Mouse (Mus musculus) G1E (cell line): ENCODE data around the gene Tbc1d9.

Experiments used
- CTCF ChIP-seq: IDR thresholded peaks from 2 replicates; pipeline ENCODE4 v1.5.1; 2012; ENCODE audit warnings: low read depth, low read length, inconsistent platforms, mixed read lengths
- GATA1 ChIP-seq: IDR thresholded peaks from 2 replicates; pipeline ENCODE4 v1.6.1; 2012; ENCODE audit warnings: borderline replicate concordance, low read length, inconsistent platforms, mixed read lengths
- POLR2AphosphoS5 ChIP-seq: IDR thresholded peaks from 2 replicates; pipeline ENCODE4 v1.6.1; 2012; ENCODE audit warnings: low read depth, low read length, inconsistent platforms; ENCODE audit not compliant: insufficient replicate concordance
- TAL1 ChIP-seq: conservative IDR thresholded peaks from 2 replicates; pipeline ENCODE4 v1.6.1; 2012; ENCODE audit warnings: low read depth, low read length, inconsistent platforms, mixed read lengths

DNA sequence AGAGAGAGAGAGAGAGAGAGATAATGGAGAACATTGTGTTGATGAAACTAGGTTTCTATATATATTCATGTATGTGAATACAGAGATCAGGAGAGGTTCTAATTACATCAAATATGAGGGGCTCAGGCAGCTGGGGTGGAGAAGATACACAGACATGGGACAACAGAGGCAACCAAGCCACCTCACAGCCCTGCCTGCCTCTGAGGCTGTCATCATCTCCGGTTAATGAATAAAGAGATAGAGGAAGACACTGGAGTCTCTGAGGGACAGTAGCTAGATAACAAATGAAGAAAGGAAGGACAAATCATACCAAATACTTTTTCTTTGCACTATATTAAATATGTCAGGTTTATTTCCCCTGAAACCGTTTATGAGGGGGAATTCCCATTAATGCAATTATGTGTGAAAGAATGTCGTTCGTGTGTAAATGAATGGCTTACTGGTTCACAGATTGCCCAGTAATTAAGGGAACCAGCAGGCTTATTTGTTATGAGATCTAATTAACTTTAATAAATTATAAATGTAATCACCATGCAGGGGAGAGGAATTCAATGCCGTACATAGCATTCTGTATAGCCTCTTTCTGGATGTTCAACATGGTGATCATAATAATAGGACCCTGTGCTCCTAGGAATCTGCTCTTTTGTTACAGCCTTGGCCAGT is 59.7 kb downstream of the Tbc1d9 start:
- TF ChIP-seq CTCF = no peak
- TF ChIP-seq TAL1 = no peak
- no peak for TF ChIP-seq GATA1
- no peak for TF ChIP-seq POLR2AphosphoS5
